Mouse (Mus musculus) thymus, adult 2 months (tissue): Measurements from ENCODE around the gene Map7.

ENCODE experiments used
- CTCF ChIP-seq: fragments of 200-500 bp; IDR thresholded peaks from 2 replicates; pipeline ENCODE4 v1.5.1; 2012; ENCODE audit warnings: mild to moderate bottlenecking, control low read depth, low read length, moderate library complexity, borderline replicate concordance; ENCODE audit not compliant: control insufficient read depth, poor library complexity, insufficient read depth; ENCODE audit errors: extremely low read depth
- POLR2A ChIP-seq: fragments of 200-500 bp; IDR thresholded peaks from 2 replicates; pipeline ENCODE4 v1.6.1; 2012; ENCODE audit warnings: mild to moderate bottlenecking, low read length, control low read depth, moderate library complexity; ENCODE audit not compliant: control insufficient read depth, poor library complexity, insufficient read depth; ENCODE audit errors: extremely low read depth

- TF ChIP-seq POLR2A: no peak
- no peak for TF ChIP-seq CTCF
Observed at GRCm38 (mm10) chr10:20257054-20257643, 108.9 kb downstream of the Map7 start.
